Mouse (Mus musculus): ENCODE measurements around the gene 6030445D17Rik. TPM values are rescaled to one million over a fixed set of nuclear protein-coding genes. Genes with fewer than 3 reads are reported as not detected.

The 6030445D17Rik gene
- total RNA-seq, 2 experiments from 2014 or later = 0.55 to 0.88 TPM

Other genes with a start within 250 kb of the 6030445D17Rik start
- gene Tcea3, start 214.5 kb upstream of the 6030445D17Rik start, total RNA-seq (2021) = under 1 TPM; 0.31 to 0.44 TPM
- gene Zfp46, start 177.6 kb upstream of the 6030445D17Rik start, total RNA-seq (2021) = 10 to 100 TPM; 69.9 to 74.4 TPM
- gene Hnrnpr, start 151.3 kb upstream of the 6030445D17Rik start, total RNA-seq (2021) = 10 to 100 TPM; 97.3 to 99.9 TPM
- gene Htr1d, start 38.7 kb upstream of the 6030445D17Rik start, total RNA-seq (2021) = 1 to 10 TPM; 1.1 to 1.2 TPM
- gene Luzp1, start 7.5 kb downstream of the 6030445D17Rik start, total RNA-seq (2021) = 10 to 100 TPM; 66.5 to 68.6 TPM
- 100 to 1,000 TPM; 109 to 114 TPM for gene Kdm1a, start 140.5 kb downstream of the 6030445D17Rik start, total RNA-seq (2021)
- not detected for gene Tex46, start 148.2 kb downstream of the 6030445D17Rik start, total RNA-seq (2021)
- under 1 TPM; 0.18 to 0.24 TPM for gene Lactbl1, start 160.4 kb downstream of the 6030445D17Rik start, total RNA-seq (2021)